Mouse (Mus musculus) megakaryocyte progenitor cell, adult 5-6 weeks (primary cell): ENCODE measurements around the gene Iqce. TPM values are rescaled to one million over a fixed set of nuclear protein-coding genes. Genes with fewer than 3 reads are reported as not detected.
A peak's percentile ranks its signal among the peaks of the same experiment; 100 is the strongest.
"Not testable (repeated sequence)": the region's sequence is repeated elsewhere in the genome, so short reads cannot be mapped to it uniquely, and the experiment has no call there.

Experiments
- ATAC-seq: replicated peaks from 2 replicates; pipeline ENCODE4 v1.8.0; 2016; ENCODE audit warnings: mild to moderate bottlenecking, moderate TSS enrichment, inconsistent platforms; ENCODE audit not compliant: poor library complexity
- total RNA-seq, 2 experiments: library from RNA; stranded (forward) in 1 of 2; stranded (reverse) in 1 of 2; fragments of 157-497, 149-512 nt in 1 of 2; fragments of 200-1000 nt in 1 of 2; gene quantifications; 2 replicates each; pipeline versions ENCODE4 v1.2.3 to v1.2.4; 2015 to 2017

Iqce gene
- total RNA-seq, 2 experiments from 2014 or later, result 9.2 to 9.8 TPM

GRCm38 (mm10) chr5:140705501-140706171, 3.5 kb upstream of the Iqce start:
- ATAC-seq, result no peak

- peak; percentile 79 for ATAC-seq
Observed at GRCm38 (mm10) chr5:140704378-140705251, 2.4 kb upstream of the Iqce start, which contains the start of gene Brat1. TSS of gene Brat1 (plus strand) at chr5:140705011.

- ATAC-seq, result no peak
Observed at GRCm38 (mm10) chr5:140703480-140704377, 1.6 kb upstream of the Iqce start.

DNA sequence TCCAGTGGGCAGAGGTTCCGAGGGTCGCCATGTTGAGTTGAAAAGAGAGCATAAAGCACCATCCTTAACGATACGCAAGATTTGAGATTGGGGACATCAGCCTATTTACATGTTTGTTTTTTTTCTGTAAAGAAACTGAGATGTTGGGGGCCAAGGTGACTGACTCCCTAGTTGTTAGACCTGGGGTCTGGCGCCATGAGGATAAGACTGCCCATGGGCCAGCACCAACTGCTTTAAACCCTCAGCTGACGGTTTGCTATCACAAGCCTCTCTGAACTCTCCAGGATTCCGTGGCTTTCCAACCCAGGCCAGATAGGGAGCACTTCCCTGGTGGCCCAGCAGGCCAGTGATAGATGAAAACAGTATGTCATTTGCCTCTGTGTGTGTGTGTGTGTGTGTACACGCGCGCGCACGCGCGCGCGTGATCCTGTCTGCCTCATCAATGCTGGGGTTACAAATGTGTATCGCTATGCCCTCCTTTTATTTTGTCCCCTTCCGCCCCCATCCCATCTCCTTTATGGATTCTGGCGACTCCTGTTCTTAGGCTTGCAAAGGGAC, 519 bp upstream of the Iqce start:
- no peak for ATAC-seq

GRCm38 (mm10) chr5:140701661-140702060, 517 bp downstream of the Iqce start:
- ATAC-seq, result peak; percentile 15

DNA sequence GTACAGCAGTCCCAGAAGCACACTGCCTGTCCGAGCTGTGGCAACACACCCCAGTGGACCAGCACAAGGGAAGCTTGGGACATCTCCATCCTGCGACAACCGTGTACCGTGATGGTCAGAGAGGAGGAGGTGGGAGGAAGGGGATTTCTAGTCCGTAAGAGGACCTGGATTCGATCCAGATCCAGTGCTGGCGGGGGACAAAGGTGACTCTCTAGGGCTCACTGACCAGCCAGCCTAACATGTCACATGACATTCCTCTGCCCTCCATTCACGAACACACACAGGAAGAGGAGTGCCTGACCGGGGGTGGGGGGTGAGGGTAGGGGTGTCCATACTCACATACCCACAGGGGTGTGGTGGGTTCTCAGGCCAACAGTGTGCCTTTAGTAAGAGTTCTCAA, 2.4 kb downstream of the Iqce start:
- no peak for ATAC-seq

GRCm38 (mm10) chr5:140695987-140696386, 6.2 kb downstream of the Iqce start:
- no peak for ATAC-seq

GRCm38 (mm10) chr5:140688434-140688833, 13.7 kb downstream of the Iqce start:
- no peak for ATAC-seq

DNA sequence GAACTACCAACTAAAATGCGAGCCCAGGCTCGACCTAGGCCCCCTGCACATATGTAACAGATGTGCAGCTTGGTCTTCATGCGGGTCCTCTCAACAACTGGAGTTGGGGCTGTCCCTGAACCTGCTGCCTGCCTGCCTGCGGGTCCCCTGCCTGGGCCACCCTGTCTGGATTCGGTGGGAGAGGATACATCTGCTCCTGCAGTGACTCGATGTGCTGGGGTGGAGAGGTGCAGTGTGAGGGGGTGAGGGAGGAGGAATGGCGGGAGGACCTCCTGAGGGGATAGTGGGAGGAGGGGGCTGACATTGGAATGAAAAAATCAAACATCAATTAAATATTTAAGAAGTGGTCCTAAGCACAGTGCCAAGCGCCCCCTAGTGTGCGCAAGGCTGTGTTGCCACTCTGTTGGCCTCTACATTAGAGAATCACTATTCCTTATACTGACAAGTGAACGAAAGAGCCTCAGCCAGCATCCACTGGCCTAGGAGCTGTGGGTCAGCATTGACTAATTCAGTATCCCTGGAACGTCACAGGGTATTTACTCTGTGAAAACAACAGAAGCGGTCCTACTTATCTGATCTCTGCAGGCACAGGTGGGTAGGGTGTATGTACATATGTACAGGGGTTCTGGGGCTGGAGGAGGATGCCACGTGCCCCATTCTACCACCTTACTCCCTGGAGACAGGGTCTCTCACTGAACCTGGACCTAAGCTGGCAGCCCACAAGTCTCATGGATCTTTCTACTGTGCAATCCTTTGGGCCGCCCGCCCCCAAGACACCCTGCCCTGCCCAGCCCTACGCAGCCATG, 17.6 kb downstream of the Iqce start:
- ATAC-seq, result peak; percentile 72

DNA sequence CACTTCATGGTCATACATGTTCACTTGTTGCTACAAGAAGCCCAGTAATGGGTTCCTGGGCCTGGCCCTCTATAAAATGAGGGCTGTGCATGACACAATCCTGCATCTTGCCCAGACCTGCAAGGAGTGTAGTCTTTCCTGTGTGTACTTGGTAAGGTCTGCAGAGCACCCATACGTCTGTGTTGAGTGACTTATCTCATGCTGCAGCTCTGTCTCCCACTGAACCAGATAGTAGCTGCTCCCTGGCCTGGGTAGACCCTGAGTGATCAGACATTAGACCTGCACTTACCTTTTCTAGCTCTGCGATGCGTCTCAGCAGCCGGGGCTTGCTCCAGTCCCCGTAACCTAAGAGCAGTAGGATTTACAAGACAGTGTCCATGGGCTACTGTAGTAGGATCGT, 20.1 kb downstream of the Iqce start:
- peak; percentile 63 for ATAC-seq

GRCm38 (mm10) chr5:140680950-140681349, 21.2 kb downstream of the Iqce start:
- ATAC-seq, result no peak

GRCm38 (mm10) chr5:140680051-140680450, 22.1 kb downstream of the Iqce start:
- ATAC-seq, result no peak

GRCm38 (mm10) chr5:140677137-140677536, 25.0 kb downstream of the Iqce start:
- ATAC-seq, result no peak

- ATAC-seq, result no peak
Observed at GRCm38 (mm10) chr5:140675640-140676039, 26.5 kb downstream of the Iqce start.

DNA sequence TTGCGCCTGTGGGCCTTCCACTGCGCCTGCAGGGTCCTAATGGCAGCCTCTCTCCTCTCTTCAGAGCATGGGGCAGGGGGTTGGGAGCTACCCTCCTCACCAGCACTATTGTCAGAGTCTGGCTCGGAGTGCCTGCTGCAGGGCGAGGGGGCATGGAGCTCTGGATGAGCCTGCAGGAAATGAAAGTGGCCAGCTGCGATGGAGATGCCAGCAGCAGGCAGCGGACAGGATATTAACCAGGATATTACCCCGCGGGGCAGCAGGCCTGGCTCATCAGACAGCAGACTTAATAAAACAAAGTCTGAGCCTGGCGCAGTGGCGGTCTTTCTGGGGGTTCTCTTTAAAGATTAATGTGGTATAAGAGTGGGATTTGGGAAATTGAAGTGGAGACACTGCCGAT, 27.1 kb downstream of the Iqce start:
- no peak for ATAC-seq

GRCm38 (mm10) chr5:140674036-140674435, 28.1 kb downstream of the Iqce start:
- no peak for ATAC-seq

DNA sequence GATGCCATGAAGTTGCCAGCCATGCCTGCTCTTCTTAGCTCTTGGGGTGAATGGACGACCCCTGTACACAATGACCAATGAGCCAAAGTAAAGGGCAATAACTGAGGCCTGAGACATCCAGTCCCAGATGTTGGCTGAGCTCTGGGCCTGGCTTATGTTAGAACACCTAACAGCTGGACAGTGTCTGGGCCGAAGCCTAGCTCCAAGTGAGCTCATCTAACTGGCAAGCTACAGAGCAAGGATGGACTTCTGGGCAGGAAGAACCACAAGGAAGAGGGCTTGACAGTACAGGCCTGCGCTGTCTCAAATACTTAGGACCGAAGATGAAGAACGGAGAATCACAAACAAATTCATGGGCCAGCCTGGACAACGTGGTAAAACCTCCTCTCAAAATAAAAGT, 29.6 kb downstream of the Iqce start:
- not testable (repeated sequence) for ATAC-seq

- ATAC-seq, result no peak
Observed at GRCm38 (mm10) chr5:140672115-140672514, 30.1 kb downstream of the Iqce start.

DNA sequence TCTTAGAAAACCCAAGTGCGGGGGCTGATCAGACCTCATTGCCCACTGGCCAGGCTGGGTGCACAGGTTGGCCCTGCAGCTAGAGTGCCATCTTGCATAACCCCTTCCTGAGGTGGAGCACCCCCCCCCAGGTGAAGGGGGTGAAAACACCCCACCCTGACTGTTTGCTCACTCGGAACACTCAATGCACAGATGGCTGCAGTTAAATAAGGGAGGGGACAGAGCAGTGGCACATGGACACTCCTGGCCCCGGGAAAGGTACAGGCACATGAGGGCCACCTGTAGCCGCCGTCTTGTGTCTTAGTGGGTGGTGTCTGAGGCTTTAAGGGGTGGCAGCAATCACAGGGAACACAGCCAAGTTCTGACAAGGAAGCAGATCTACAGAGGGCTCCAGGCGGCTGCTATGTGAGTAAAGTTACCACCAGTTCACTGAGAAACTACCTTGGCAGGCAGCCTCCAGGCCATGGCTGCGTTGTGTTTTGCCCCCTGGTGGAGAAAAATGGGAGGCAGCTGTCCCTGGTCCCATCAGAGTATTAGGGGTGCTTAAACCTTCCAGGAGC, 38.5 kb downstream of the Iqce start:
- ATAC-seq, result peak; percentile 82
